Mouse (Mus musculus) midbrain, postnatal 0 days (tissue): ENCODE data around the gene 2900026A02Rik. TPM values are rescaled to one million over a fixed set of nuclear protein-coding genes. Genes with fewer than 3 reads are reported as not detected.

Source experiments
- ATAC-seq: fragments of 200-750 bp; cut with Nextera tagmentation; 2 replicates; pipeline ENCODE4 v1.8.0; 2017; ENCODE audit warnings: moderate number of reproducible peaks, mild to moderate bottlenecking, moderate TSS enrichment, moderate library complexity; ENCODE audit not compliant: low FRiP score
- DNase-seq: peaks from one replicate; pipeline ENCODE4 v3.0.0-alpha.2; 2015; ENCODE audit warnings: low spot score
- H3K27ac ChIP-seq: fragments of 300-500 bp; sonication (generic); 2 replicates; pipeline ENCODE4 v1.5.1; 2014; ENCODE audit warnings: low read depth, mild to moderate bottlenecking, low read length, mixed read lengths
- H3K27me3 ChIP-seq: fragments of 300-500 bp; sonication (generic); 2 replicates; pipeline ENCODE4 v1.6.1; 2014; ENCODE audit warnings: low read length, control low read depth, mixed read lengths; ENCODE audit not compliant: insufficient read depth
- H3K36me3 ChIP-seq: fragments of 300-500 bp; sonication (generic); 2 replicates; pipeline ENCODE4 v1.6.1; 2014; ENCODE audit warnings: low read length, control low read depth, mixed read lengths; ENCODE audit not compliant: insufficient read depth
- H3K4me1 ChIP-seq: fragments of 300-500 bp; sonication (generic); 2 replicates; pipeline ENCODE4 v1.6.1; 2014; ENCODE audit warnings: mild to moderate bottlenecking, control low read depth, antibody characterized with exemption, low read length, mixed read lengths; ENCODE audit not compliant: insufficient read depth
- H3K4me2 ChIP-seq: fragments of 300-500 bp; sonication (generic); 2 replicates; pipeline ENCODE4 v1.6.1; 2014; ENCODE audit warnings: low read depth, mild to moderate bottlenecking, low read length, mixed read lengths; ENCODE audit not compliant: poor library complexity, severe bottlenecking
- H3K4me3 ChIP-seq: fragments of 300-500 bp; sonication (generic); 2 replicates; pipeline ENCODE4 v1.5.1; 2014; ENCODE audit warnings: low read depth, mild to moderate bottlenecking, low read length, moderate library complexity
- H3K9ac ChIP-seq: fragments of 300-500 bp; sonication (generic); replicated peaks from 2 replicates; pipeline ENCODE4 v1.6.1; 2014; ENCODE audit warnings: mild to moderate bottlenecking, low read length, moderate library complexity, mixed read lengths; ENCODE audit not compliant: poor library complexity, severe bottlenecking
- H3K9me3 ChIP-seq: fragments of 300-500 bp; sonication (generic); 2 replicates; pipeline ENCODE4 v1.6.1; 2016; ENCODE audit warnings: low read length, control low read depth
- CTCF ChIP-seq: IDR thresholded peaks from 2 replicates; pipeline ENCODE4 v1.5.1; 2016; ENCODE audit warnings: antibody characterized with exemption, mild to moderate bottlenecking
- WGBS: fragments of 180-500 bp; shearing (Covaris S2); extraction: QIAGEN DNeasy Blood & Tissue Kit; methylation state at CpG from one replicate; pipeline ENCODE4 v1.1.7; 2014; 5-methylcytosine and 5-hydroxymethylcytosine counted together
- polyA plus RNA-seq: library from polyadenylated mRNA; unstranded; fragments of >200 nt; fragmentation: Nextera tagmentation; extraction: Ambion mirVana; gene quantifications from 2 replicates; pipeline ENCODE4 v1.2.1, GENCODE M21; 2015
- total RNA-seq: library from RNA; depleted of rRNA; stranded (reverse); fragments of >200 nt; gene quantifications from 2 replicates; pipeline ENCODE4 v1.2.3, GENCODE M21; 2014

2900026A02Rik gene
- total and polyA plus RNA-seq, 2 experiments from 2014 or later = 3.8 to 11.8 TPM

- TF ChIP-seq CTCF = no peak
- Histone ChIP-seq H3K9me3 (no peaks in the 10 kb centered on the region), H3K27ac (no peak overlapping the region), H3K4me3 (no peak overlapping the region), H3K27me3 (no peaks in the 10 kb centered on the region), H3K9ac (no peak overlapping the region), H3K36me3 (no peaks in the 10 kb centered on the region), H3K4me2 (no peak overlapping the region), H3K4me1 (peaks cover 9% of the 10 kb centered on the region; the same call in 1 of the 2 replicates)
- DNase-seq = no peak
- 89% methylated on average over 19 of the region's 19 CpGs for WGBS
- no peak for ATAC-seq
Observed at GRCm38 (mm10) chr5:113133722-113134710, 87.0 kb downstream of the 2900026A02Rik start.

DNA sequence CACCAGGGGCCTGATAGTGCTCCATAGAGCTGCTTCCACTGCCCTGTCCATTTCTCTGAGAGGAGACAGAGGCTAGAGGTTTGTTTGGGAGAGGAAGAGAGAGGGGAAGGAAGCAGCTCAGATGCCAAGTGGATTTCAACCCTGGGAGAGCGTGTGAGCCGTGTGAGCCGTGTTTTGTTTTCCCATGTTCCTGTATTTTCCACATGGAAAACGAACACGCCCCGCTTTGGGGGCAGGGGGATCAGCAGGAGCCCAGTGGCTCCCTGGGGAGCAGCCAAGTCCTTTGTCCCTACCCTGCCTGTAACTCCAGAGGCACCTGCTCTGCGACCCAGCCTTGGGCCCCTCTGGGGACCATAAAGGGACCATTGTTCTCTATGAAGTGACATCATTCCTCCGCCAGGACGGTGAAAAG is 88.0 kb downstream of the 2900026A02Rik start:
- DNase-seq (peak; percentile 31), ATAC-seq (no peak)
- Histone ChIP-seq H3K27me3 (no peaks in the 10 kb centered on the region), H3K9ac (no peak overlapping the region), H3K9me3 (no peaks in the 10 kb centered on the region), H3K4me1 (peaks cover 9% of the 10 kb centered on the region; the same call in 1 of the 2 replicates), H3K4me2 (no peak overlapping the region), H3K36me3 (no peaks in the 10 kb centered on the region), H3K4me3 (no peak overlapping the region), H3K27ac (peak overlapping the region; percentile 27)
- TF ChIP-seq CTCF = no peak
- WGBS = 14% methylated on average over 9 of the region's 9 CpGs

DNA sequence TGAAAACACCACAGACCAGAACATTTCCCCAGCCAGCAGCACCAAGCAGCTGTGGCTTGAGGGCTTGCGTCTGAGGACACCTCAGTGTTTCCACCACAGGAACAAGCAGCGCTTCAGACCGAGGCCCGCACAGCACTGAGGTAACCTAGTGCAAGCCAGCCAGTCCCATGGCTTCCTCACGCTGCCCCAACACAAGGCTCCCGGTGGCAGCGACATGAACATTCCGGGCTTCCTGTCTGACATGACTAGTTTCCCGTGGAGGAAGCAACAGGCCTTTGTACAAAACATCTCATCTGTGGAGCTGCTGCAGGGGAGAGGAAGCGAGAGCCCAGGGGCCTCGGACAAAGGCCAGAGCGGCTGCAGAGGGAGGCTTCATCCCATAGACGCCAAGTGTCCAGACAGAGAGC is 88.4 kb downstream of the 2900026A02Rik start:
- Histone ChIP-seq H3K9me3 (no peaks in the 10 kb centered on the region), H3K4me1 (peaks cover 9% of the 10 kb centered on the region; the same call in 1 of the 2 replicates), H3K9ac (no peak overlapping the region), H3K36me3 (no peaks in the 10 kb centered on the region), H3K27ac (peak overlapping the region; percentile 27), H3K4me2 (no peak overlapping the region), H3K27me3 (no peaks in the 10 kb centered on the region), H3K4me3 (no peak overlapping the region)
- no peak for TF ChIP-seq CTCF
- WGBS = 31% methylated on average over 13 of the region's 13 CpGs
- DNase-seq (no peak), ATAC-seq (no peak)

DNA sequence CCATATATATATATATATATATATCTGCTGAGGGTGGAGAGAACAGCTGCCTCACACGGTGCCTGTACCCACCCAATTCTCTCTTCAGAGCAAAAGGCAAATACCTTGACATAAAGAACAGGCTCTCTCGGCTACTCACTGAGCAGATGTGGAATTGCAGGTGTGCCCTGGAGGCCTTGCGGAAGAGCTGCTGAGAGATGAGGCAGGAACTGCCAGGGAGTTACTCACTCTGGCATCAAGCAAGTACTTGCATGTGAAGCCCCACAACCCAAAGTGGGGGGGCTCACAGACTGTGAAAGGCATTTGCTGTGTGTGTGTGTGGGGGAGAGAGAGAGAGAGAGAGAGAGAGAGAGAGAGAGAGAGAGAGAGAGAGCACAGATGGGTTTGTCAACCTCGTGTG is 92.6 kb downstream of the 2900026A02Rik start:
- H3K9me3 ChIP-seq = no peaks in the 10 kb centered on the region
- H3K27ac ChIP-seq = no peak overlapping the region
- no peak for TF ChIP-seq CTCF
- no peaks in the 10 kb centered on the region for H3K36me3 ChIP-seq
- no peaks in the 10 kb centered on the region for H3K4me1 ChIP-seq
- no peak overlapping the region for H3K4me2 ChIP-seq
- DNase-seq (no peak), ATAC-seq (no peak)
- no peaks in the 10 kb centered on the region for H3K27me3 ChIP-seq
- WGBS = 68% methylated on average over 4 of the region's 4 CpGs
- H3K9ac ChIP-seq = no peak overlapping the region
- no peak overlapping the region for H3K4me3 ChIP-seq

GRCm38 (mm10) chr5:113126476-113126875 is 94.6 kb downstream of the 2900026A02Rik start:
- WGBS = 98% methylated on average over 12 of the region's 12 CpGs
- TF ChIP-seq CTCF = no peak
- no peak overlapping the region for H3K27ac ChIP-seq
- H3K27me3 ChIP-seq = no peaks in the 10 kb centered on the region
- ATAC-seq (no peak), DNase-seq (no peak)
- H3K9me3 ChIP-seq = no peaks in the 10 kb centered on the region
- H3K4me1 ChIP-seq = peaks cover 5% of the 10 kb centered on the region; the same call in 1 of the 2 replicates
- no peak overlapping the region for H3K4me3 ChIP-seq
- H3K36me3 ChIP-seq = no peaks in the 10 kb centered on the region
- no peak overlapping the region for H3K4me2 ChIP-seq
- H3K9ac ChIP-seq = no peak overlapping the region

DNA sequence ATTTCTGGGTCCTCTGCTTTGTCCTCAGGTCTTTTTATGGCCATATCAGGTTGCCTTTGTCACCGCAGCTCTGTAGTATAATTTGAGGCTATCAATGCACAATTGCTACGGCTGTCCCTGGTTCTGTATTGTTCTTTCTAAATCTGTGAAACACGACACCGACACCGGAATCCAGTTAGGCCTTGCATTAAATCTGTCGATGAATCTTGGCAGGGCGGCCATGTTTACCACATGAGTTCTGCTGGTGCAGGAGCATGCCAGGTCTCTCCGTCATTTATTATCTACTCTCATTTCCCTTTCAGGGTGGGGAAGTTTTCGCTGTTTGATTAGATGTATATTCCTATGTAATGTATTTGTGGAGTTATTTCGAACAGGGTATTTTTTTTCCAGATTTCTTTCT is 97.3 kb downstream of the 2900026A02Rik start:
- Histone ChIP-seq H3K4me2 (no peak overlapping the region), H3K9me3 (no peaks in the 10 kb centered on the region), H3K4me3 (no peak overlapping the region), H3K27me3 (no peaks in the 10 kb centered on the region), H3K27ac (no peak overlapping the region), H3K4me1 (peaks cover 9% of the 10 kb centered on the region; the same call in 1 of the 2 replicates), H3K36me3 (no peaks in the 10 kb centered on the region), H3K9ac (no peak overlapping the region)
- no peak for TF ChIP-seq CTCF
- DNase-seq = no peak
- no peak for ATAC-seq
- 78% methylated on average over 10 of the region's 10 CpGs for WGBS
